In the genomic region with DNA sequence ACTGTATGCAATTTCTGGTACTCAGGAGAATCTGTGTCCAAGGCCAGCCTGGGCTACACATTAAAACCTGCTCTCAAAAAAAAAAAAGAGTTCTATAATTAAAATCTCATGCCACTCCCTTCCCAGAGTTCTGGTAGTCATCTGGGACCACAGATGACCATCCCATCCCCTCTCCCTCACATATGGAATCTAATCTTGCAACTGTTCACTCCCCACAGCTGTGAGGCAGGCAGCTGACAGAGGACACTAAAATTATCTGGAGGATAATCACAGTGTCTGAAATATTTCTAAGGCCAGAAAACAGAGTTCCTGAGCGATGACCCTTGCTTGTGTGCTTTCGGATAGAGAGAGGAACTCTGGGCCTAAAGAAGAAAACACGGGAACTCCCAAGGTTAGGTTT, we compare ENCODE assay signal across 20 mouse cellular contexts. TPM values are rescaled to one million over a fixed set of nuclear protein-coding genes. Genes with fewer than 3 reads are reported as not detected.
DNase-seq lines count a peak whose midpoint lies in the region; ATAC-seq and TF ChIP-seq lines count a peak whose summit lies in the region.
"Had no signal": no experiment of that assay in that cellular context is flagged by ENCODE, and none has a peak within 500 bp of the region (broad histone marks: within the 10 kb centered on the region; RNA-seq: fewer than 3 reads in every experiment).

No protein-coding gene starts in this region.

- no peak for TF ChIP-seq CTCF in kidney, postnatal 0 days (IDR thresholded peaks at IDR 0.05; ENCODE audit: low read depth)
- TF ChIP-seq CTCF in stomach, postnatal 0 days (IDR thresholded peaks at IDR 0.05; ENCODE audit: low read depth) = no peak
- TF ChIP-seq CTCF in heart, adult 2 months (IDR thresholded peaks at IDR 0.05) = no peak

- TF ChIP-seq EP300 in stomach, postnatal 0 days (optimal IDR thresholded peaks at IDR 0.05) = no peak
- TF ChIP-seq EP300 in heart, adult 2 months (IDR thresholded peaks at IDR 0.05; ENCODE audit: insufficient read depth, low read depth, low read length) = no peak

- no peaks in the 10 kb centered on the region for H3K79me2 ChIP-seq in heart, adult 2 months (replicated peaks; ENCODE audit: control insufficient read depth, insufficient read depth, low read length)

- no peak for ATAC-seq in kidney, postnatal 0 days (replicated peaks; ENCODE audit: low FRiP score, low read depth)
- ATAC-seq in kidney, embryonic 14.5 days (ENCODE audit: low FRiP score, low TSS enrichment) = no peak
- no peak for ATAC-seq in intestine, embryonic 14.5 days (replicated peaks; ENCODE audit: low FRiP score, low TSS enrichment, low read depth)
- no peak for ATAC-seq in liver, embryonic 13.5 days (ENCODE audit: low read depth)
- ATAC-seq in stomach, postnatal 0 days (ENCODE audit: low FRiP score, low TSS enrichment) = no peak
- ATAC-seq: forebrain, embryonic 15.5 days; inflammation-experienced regulatory T-cells, adult 6 months had no signal

- intact Hi-C loops in heart, adult 2 months (cut with DNase I) = no loop called here

- no peak overlapping the region for H3K4me3 ChIP-seq in kidney, postnatal 0 days (replicated peaks; ENCODE audit: low read depth, low read length)
- H3K4me3 ChIP-seq in kidney, embryonic 14.5 days (ENCODE audit: low read length) = no peak overlapping the region
- H3K4me3 ChIP-seq in intestine, embryonic 14.5 days (ENCODE audit: low read depth, low read length) = no peak overlapping the region
- no peak overlapping the region for H3K4me3 ChIP-seq in liver, embryonic 13.5 days (replicated peaks)
- no peak overlapping the region for H3K4me3 ChIP-seq in stomach, postnatal 0 days (ENCODE audit: low read depth, low read length)
- no peak overlapping the region for H3K4me3 ChIP-seq in heart, adult 2 months
- H3K4me3 ChIP-seq: erythroblast, embryonic 14.5 days; forebrain, embryonic 15.5 days; heart, embryonic 13.5 days; hindbrain, embryonic 13.5 days; midbrain, embryonic 10.5 days; neural tube, embryonic 12.5 days had no signal

- no peaks in the 10 kb centered on the region for H3K36me3 ChIP-seq in kidney, postnatal 0 days (ENCODE audit: insufficient read depth, low read length)
- no peaks in the 10 kb centered on the region for H3K36me3 ChIP-seq in kidney, embryonic 14.5 days (ENCODE audit: control insufficient read depth, insufficient read depth, low read length)
- 0 out of 2 replicates have a peak, but pooled peaks cover 2% of the 10 kb centered on the region for H3K36me3 ChIP-seq in intestine, embryonic 14.5 days (ENCODE audit: control insufficient read depth, insufficient read depth, low read length)
- no peaks in the 10 kb centered on the region for H3K36me3 ChIP-seq in liver, embryonic 13.5 days
- H3K36me3 ChIP-seq in stomach, postnatal 0 days (ENCODE audit: control insufficient read depth, insufficient read depth, low read length) = no peaks in the 10 kb centered on the region
- H3K36me3 ChIP-seq in heart, adult 2 months (ENCODE audit: control insufficient read depth, insufficient read depth, low read length) = no peaks in the 10 kb centered on the region
- H3K36me3 ChIP-seq: forebrain, embryonic 15.5 days; heart, embryonic 13.5 days; midbrain, embryonic 10.5 days; neural tube, embryonic 12.5 days had no signal

- no peak overlapping the region for H3K9ac ChIP-seq in kidney, postnatal 0 days (ENCODE audit: low read depth, low read length)
- H3K9ac ChIP-seq in kidney, embryonic 14.5 days (ENCODE audit: low read depth, low read length) = no peak overlapping the region
- H3K9ac ChIP-seq in intestine, embryonic 14.5 days (ENCODE audit: low read length) = no peak overlapping the region
- no peak overlapping the region for H3K9ac ChIP-seq in liver, embryonic 13.5 days
- H3K9ac ChIP-seq in stomach, postnatal 0 days (ENCODE audit: low read length) = no peak overlapping the region
- no peak overlapping the region for H3K9ac ChIP-seq in heart, adult 2 months (ENCODE audit: low read depth, low read length)
- H3K9ac ChIP-seq: forebrain, embryonic 15.5 days; heart, embryonic 13.5 days; lung, embryonic 14.5 days; neural tube, embryonic 12.5 days had no signal

- no peaks in the 10 kb centered on the region for H3K27me3 ChIP-seq in kidney, postnatal 0 days (ENCODE audit: insufficient read depth, low read length)
- H3K27me3 ChIP-seq in kidney, embryonic 14.5 days (ENCODE audit: control insufficient read depth, insufficient read depth, low read length) = no peaks in the 10 kb centered on the region
- no peaks in the 10 kb centered on the region for H3K27me3 ChIP-seq in intestine, embryonic 14.5 days (replicated peaks; ENCODE audit: control insufficient read depth, insufficient read depth, low read length)
- H3K27me3 ChIP-seq in liver, embryonic 13.5 days = no peaks in the 10 kb centered on the region
- H3K27me3 ChIP-seq in stomach, postnatal 0 days (ENCODE audit: control insufficient read depth, insufficient read depth, low read length) = no peaks in the 10 kb centered on the region
- no peaks in the 10 kb centered on the region for H3K27me3 ChIP-seq in heart, adult 2 months (ENCODE audit: control insufficient read depth, insufficient read depth, low read length)
- H3K27me3 ChIP-seq: forebrain, embryonic 15.5 days; heart, embryonic 13.5 days; hindbrain, embryonic 13.5 days; neural tube, embryonic 12.5 days had no signal

- 0 out of 2 replicates have a peak overlapping the region, but pooled peaks have one; percentile 21 for H3K27ac ChIP-seq in kidney, postnatal 0 days
- H3K27ac ChIP-seq in kidney, embryonic 14.5 days (ENCODE audit: low read depth, low read length) = no peak overlapping the region
- 0 out of 2 replicates have a peak overlapping the region, but pooled peaks have one; percentile 51 for H3K27ac ChIP-seq in intestine, embryonic 14.5 days (ENCODE audit: low read depth)
- peak overlapping the region; percentile 15; the same call in 1 of the 2 replicates for H3K27ac ChIP-seq in liver, embryonic 13.5 days
- peak overlapping the region; percentile 83 for H3K27ac ChIP-seq in stomach, postnatal 0 days (replicated peaks)
- no peak overlapping the region for H3K27ac ChIP-seq in heart, adult 2 months
- H3K27ac ChIP-seq: forebrain, embryonic 15.5 days; heart, embryonic 13.5 days; hindbrain, embryonic 13.5 days; macrophage; midbrain, embryonic 10.5 days; neural tube, embryonic 12.5 days had no signal

- no peaks in the 10 kb centered on the region for H3K4me1 ChIP-seq in kidney, postnatal 0 days (replicated peaks; ENCODE audit: insufficient read depth, low read length)
- peaks cover 3% of the 10 kb centered on the region; the same call in 1 of the 2 replicates for H3K4me1 ChIP-seq in kidney, embryonic 14.5 days (ENCODE audit: control insufficient read depth, insufficient read depth, low read length)
- peaks cover 5% of the 10 kb centered on the region; the same call in 1 of the 2 replicates for H3K4me1 ChIP-seq in intestine, embryonic 14.5 days (replicated peaks; ENCODE audit: control insufficient read depth, insufficient read depth, low read length)
- H3K4me1 ChIP-seq in liver, embryonic 13.5 days (replicated peaks) = peaks cover 7% of the 10 kb centered on the region; the same call in 1 of the 2 replicates
- H3K4me1 ChIP-seq in stomach, postnatal 0 days (replicated peaks; ENCODE audit: control insufficient read depth, insufficient read depth) = no peaks in the 10 kb centered on the region
- no peaks in the 10 kb centered on the region for H3K4me1 ChIP-seq in heart, adult 2 months (ENCODE audit: control insufficient read depth, insufficient read depth, low read length)
- H3K4me1 ChIP-seq: forebrain, embryonic 15.5 days; heart, embryonic 13.5 days; hindbrain, embryonic 13.5 days; midbrain, embryonic 10.5 days; neural tube, embryonic 12.5 days had no signal

- no peak for DNase-seq in kidney, postnatal 0 days (ENCODE audit: low spot score)
- no peak for DNase-seq in intestine, embryonic 14.5 days (ENCODE audit: low spot score)
- no peak for DNase-seq in liver, embryonic 13.5 days
- DNase-seq in stomach, postnatal 0 days (ENCODE audit: low spot score) = no peak
- DNase-seq in thymus, postnatal 10 days (ENCODE audit: low spot score in 2 of 2) = no peak
- DNase-seq in heart, adult 2 months = no peak
- DNase-seq: B cell, adult 2 months; cerebellum, adult 2 months; lung, embryonic 14.5 days; right cerebral cortex, postnatal 4 days; thymus, adult 18-20 months had no signal

- H3K9me3 ChIP-seq in kidney, postnatal 0 days (replicated peaks; ENCODE audit: low read length) = no peaks in the 10 kb centered on the region
- H3K9me3 ChIP-seq in kidney, embryonic 14.5 days (ENCODE audit: control insufficient read depth, low read length) = no peaks in the 10 kb centered on the region
- no peaks in the 10 kb centered on the region for H3K9me3 ChIP-seq in intestine, embryonic 14.5 days (ENCODE audit: control insufficient read depth, low read length)
- H3K9me3 ChIP-seq in liver, embryonic 13.5 days (replicated peaks) = no peaks in the 10 kb centered on the region
- no peaks in the 10 kb centered on the region for H3K9me3 ChIP-seq in stomach, postnatal 0 days (ENCODE audit: control insufficient read depth, low read length)
- H3K9me3 ChIP-seq: forebrain, embryonic 15.5 days; heart, embryonic 13.5 days; hindbrain, embryonic 13.5 days; midbrain, embryonic 10.5 days; neural tube, embryonic 12.5 days had no signal

- WGBS in kidney, postnatal 0 days = 65% methylated on average over 3 of the region's 3 CpGs
- 73% methylated on average over 3 of the region's 3 CpGs for WGBS in kidney, embryonic 14.5 days
- 76% methylated on average over 3 of the region's 3 CpGs for WGBS in intestine, embryonic 14.5 days
- 54% methylated on average over 3 of the region's 3 CpGs for WGBS in liver, embryonic 13.5 days (ENCODE audit: insufficient replicate concordance)
- 74% methylated on average over 3 of the region's 3 CpGs for whole genome bisulfite sequencing in stomach, postnatal 0 days
- WGBS in heart, adult 2 months = 62% methylated on average over 3 of the region's 3 CpGs

- H3K4me2 ChIP-seq in kidney, postnatal 0 days (ENCODE audit: low read length) = no peak overlapping the region
- no peak overlapping the region for H3K4me2 ChIP-seq in kidney, embryonic 14.5 days (replicated peaks; ENCODE audit: low read depth, low read length)
- no peak overlapping the region for H3K4me2 ChIP-seq in intestine, embryonic 14.5 days (ENCODE audit: low read length)
- no peak overlapping the region for H3K4me2 ChIP-seq in liver, embryonic 13.5 days
- H3K4me2 ChIP-seq in stomach, postnatal 0 days (replicated peaks; ENCODE audit: low read depth) = no peak overlapping the region
- H3K4me2 ChIP-seq: forebrain, embryonic 15.5 days; heart, embryonic 13.5 days; hindbrain, embryonic 13.5 days; lung, embryonic 14.5 days; neural tube, embryonic 12.5 days had no signal

- TF ChIP-seq POLR2A in heart, adult 2 months (IDR thresholded peaks at IDR 0.05; ENCODE audit: insufficient read depth, low read depth, low read length) = no peak

RNA-seq across cellular contexts. Expression of gene Lima1, which starts 40.6 kb away (rescaled TPM):
- polyA plus RNA-seq in kidney, postnatal 0 days (2015; fragmentation: Nextera tagmentation; extraction: Ambion mirVana) = 42.8 and 51.6 TPM in 2 replicates
- polyA plus RNA-seq in kidney, embryonic 14.5 days (2014; fragmentation: Nextera tagmentation; extraction: Ambion mirVana) = 23.4 and 43.5 TPM in 2 replicates
- polyA plus RNA-seq in intestine, embryonic 14.5 days (2014; fragmentation: Nextera tagmentation; extraction: Ambion mirVana) = 80.3 and 87.9 TPM in 2 replicates
- 7.8 and 12.0 TPM in 2 replicates for polyA plus RNA-seq in liver, embryonic 13.5 days (2015; fragmentation: Nextera tagmentation; extraction: Ambion mirVana)
- polyA plus RNA-seq in stomach, postnatal 0 days (2015; fragmentation: Nextera tagmentation; extraction: Ambion mirVana) = 70.1 and 77.1 TPM in 2 replicates
- total RNA-seq in heart, adult 2 months (2021) = 10 to 100 TPM; 15.7 to 16.7 TPM
- polyA plus RNA-seq in heart, adult 2 months (2012; rRNA removed) = 8.8 and 13.4 TPM in 2 replicates

Comparison
In these comparisons a context has a peak if more than half of its experiments do, and no peak if none do; other contexts are left out.
1. H3K27ac ChIP-seq: peak in kidney, postnatal 0 days (single experiment), intestine, embryonic 14.5 days (single experiment), liver, embryonic 13.5 days (single experiment) and stomach, postnatal 0 days (single experiment); none in kidney, embryonic 14.5 days (single experiment) and heart, adult 2 months (single experiment).